Mouse (Mus musculus): ENCODE results near the gene Slc5a6.
"Not testable (repeated sequence)": the region's sequence is repeated elsewhere in the genome, so short reads cannot be mapped to it uniquely, and the experiment has no call there.

Slc5a6 gene

DNA sequence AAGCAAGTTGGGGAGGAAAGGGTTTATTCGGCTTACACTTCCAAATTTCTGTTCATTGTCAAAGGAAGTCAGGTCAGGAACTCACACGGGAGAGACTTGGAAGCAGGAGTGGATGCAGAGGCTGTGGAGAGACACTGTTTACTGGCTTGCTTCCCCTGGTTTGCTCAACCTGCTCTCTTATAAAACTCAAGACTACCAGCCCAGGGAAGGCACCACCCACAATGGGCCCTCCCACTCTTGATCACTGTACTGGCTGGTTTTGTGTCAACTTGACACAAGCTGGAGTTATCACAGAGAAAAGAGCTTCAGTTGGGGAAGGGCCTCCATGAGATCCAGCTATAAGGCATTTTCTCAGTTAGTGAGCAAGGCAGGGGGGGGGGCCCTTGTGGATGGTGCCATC lies 22.3 kb upstream of the Slc5a6 start:
- intact Hi-C loops (cut with DNase I): no loop called here

DNA sequence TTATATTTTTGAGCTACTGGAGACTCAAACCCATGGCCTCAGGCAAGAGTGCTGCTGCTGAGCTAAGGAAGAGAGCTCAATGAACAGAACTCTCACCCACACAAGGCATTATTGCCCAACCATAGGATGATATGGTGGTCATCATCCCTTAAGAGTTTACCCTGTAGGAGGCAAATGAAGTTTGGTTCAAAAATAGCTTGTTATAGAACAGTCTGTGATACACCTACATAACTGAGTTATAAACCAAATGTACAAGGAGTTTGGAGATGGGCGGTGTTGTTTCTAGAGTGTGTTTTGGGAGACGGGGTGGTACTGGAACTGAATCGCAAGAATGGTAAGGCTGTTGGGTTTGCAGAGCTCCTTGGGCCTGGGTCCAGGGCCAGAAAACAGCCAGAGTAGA lies 21.1 kb upstream of the Slc5a6 start:
- intact Hi-C loops (cut with DNase I): no loop called here

DNA sequence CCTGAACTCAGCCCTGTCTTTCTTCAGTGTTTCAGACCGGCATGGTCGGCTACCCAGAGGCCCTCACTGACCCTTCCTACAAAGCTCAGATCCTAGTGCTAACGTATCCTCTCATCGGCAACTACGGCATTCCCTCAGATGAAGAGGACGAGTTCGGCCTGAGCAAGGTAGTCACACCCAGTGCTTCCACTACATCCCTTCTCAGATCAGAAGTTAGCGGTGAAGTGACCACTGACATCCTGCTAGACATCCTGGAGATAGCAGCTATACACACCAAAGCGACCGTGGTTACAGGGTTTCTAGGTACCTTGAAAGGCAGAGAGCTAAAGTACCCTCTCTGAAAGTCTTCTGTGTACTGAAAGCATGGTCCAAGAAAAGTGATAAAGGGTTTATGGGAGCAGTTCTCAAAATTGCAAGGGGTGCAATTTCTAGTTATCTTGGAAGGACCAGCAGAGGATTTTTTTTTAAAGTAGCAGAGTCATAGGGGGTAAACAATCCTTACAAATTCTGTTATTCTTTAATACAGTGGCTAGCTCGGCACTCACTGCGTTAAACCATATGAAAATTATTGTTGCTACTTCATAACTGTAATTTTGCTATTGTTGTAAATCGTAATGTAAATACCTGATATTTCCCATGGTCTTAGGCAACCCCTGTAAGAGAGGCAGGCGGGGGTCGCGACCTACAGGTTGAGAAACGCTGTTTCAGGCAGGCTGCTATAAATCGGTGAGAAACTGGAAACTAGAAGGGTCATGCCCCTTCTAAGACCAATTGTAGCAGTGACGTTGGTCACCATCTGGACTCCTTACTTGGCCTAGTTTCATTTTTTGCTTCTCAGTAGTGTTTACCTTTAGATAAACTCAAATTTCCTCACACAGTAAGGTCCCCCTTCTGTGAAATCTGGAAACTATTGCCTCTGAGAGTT lies 6.8 kb upstream of the Slc5a6 start:
- intact Hi-C loops (cut with DNase I): no loop called here

DNA sequence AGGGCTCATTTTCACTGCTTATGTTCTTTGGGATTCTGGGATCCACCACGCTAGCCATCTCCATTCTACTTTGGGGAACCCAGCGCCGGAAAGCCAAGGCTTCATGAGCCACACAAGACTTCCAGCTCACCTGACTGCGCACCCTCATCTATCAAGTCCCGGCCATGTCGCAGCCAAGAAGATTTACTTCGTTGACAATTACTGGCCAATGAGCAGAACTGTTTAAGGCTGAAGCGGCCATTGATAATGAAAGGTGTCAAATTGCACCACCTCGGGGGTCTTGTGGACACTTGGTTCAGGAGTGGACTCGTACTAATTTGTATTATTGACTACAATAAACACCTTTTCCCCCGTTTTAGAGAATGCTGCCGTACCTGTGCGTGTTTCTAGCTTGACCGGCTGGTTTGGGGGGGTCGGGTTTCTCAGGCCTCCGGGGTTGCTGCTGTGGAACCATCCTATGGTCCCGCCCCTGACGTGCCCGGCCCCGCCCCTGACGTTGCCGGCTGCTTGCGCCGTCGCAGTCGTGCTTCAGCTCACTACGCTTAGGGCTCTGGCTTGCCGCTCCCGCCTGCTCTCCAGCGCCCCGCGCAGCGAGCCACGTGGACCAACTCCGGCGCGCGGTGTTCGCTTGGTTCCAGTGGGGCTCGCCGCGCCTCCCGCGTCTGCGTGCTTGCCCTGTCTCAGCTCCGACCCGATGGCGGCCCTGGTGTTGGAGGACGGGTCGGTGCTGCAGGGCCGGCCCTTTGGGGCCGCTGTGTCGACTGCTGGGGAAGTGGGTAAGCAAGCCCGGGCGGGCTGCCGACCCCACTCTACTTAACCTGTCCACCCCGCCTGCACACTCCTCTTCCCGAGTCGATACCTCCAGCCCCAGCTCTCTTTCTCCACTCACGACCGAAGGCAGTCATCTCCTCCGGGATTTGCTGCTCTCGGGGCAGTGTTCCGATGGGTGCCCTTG lies 5.8 kb upstream of the Slc5a6 start, which contains the start of gene Cad:
Cad (plus strand) TSS at position 520 of the 955 bp plus-strand sequence.
- intact Hi-C loops (cut with DNase I): no loop called here

DNA sequence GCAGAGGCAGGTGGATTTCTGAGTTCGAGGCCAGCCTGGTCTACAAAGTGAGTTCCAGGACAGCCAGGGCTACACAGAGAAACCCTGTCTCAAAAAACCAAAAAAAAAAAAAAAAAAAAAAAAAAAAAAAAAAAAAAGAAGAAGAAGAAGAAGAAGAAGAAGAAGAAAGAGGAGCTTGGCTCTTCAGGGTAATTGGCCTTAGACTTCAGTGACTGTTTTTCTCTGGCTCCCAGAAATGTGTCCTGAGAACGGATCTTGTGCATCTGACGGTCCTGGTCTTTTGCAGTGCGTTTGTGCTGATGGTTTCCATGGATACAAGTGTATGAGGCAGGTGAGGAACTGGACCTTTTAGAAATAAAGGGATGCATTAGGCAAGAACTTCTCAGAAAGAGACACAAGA lies 5.0 kb upstream of the Slc5a6 start:
- intact Hi-C loops (cut with DNase I): not testable (repeated sequence)

DNA sequence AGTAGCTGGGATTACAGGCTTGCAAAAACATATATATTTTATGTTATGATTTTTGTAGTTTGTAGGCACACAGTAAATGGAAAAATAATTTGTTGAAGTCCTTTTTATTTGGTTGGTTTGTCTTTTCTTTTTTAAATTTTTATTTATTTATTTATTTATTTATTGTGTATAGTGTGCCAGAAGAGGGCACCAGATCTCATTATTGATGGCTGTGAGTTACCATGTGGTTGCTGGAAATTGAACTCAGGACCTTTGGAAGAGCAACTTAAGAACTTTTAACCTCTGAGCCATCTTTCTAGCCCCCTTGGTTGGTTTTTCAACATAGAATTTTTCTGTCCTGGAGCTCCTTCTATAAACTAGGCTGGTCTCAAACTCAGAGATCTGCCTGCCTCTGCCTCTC lies 1.7 kb upstream of the Slc5a6 start:
- intact Hi-C loops (cut with DNase I): no loop called here

DNA sequence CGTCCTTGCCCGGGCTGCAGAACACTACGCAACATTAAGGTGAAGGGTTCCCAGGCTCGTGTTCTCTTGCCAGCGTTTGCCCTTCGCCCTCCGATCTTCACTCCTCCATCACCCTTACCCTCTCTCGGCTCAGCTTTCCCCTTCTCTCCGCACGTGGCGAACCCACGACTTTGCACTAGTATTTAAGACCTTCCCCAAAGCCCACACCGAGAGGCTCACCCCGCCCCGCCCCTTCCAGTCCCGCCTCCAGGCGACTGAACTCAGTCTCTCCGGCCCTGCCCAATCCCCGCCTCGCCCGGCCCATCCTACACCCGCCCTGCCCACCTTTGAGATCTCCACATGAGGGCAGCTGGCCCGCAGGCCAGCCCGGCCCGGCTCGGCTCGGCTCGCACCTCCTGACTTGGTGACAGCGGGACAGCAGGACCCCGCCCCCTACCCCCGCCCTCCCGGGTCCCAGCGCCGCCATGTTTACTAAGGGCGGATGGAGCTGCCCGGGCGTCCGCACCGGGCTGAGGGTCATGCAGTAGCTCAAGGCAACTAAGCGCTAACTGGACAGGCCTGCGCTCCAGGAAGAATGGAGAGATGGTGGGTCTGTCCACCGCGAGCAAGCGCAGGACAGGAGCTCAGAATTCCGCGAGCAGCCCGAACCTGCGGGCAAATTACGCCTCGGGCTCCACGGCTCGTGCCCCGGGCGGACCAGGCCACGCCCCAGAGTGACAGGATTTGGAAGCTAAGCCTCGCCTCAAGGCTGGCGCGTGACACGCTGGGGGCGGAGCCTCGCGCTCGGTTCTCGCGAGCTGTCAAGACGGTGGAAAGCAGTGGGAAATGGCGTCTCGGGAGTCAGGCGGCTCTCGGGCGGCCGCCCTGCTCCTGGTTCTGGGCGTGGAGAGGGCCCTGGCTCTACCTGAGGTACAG lies 619 bp downstream of the Slc5a6 start, which contains the start of gene Atraid:
Atraid (plus strand) TSS at position 465 of the 915 bp plus-strand sequence.
- intact Hi-C loops (cut with DNase I): loop anchor here (1.0 kb wide), 1 partner anchor 10 kb away; no protein-coding TSS in a partner anchor

DNA sequence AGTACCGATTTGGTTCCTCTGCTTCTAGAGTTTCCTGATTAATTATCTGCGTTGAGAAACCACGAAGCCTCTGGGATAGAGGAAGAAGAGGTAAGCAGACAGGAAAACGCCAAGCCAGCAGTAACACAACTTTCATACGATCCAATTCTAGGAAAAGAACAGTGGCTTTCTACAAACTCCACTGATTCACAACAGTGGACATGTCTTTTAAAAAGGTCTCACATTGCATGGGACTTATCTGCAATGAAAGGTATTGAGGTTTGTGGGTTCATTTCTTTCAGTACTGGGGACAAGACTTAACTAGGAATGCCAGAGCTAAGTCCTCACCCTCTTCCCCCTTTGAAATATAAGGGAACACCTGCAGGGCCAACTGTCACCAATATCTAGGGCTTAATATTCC lies 1.6 kb downstream of the Slc5a6 start:
- intact Hi-C loops (cut with DNase I): loop anchor here (1.0 kb wide), 1 partner anchor 9 kb away; no protein-coding TSS in a partner anchor

DNA sequence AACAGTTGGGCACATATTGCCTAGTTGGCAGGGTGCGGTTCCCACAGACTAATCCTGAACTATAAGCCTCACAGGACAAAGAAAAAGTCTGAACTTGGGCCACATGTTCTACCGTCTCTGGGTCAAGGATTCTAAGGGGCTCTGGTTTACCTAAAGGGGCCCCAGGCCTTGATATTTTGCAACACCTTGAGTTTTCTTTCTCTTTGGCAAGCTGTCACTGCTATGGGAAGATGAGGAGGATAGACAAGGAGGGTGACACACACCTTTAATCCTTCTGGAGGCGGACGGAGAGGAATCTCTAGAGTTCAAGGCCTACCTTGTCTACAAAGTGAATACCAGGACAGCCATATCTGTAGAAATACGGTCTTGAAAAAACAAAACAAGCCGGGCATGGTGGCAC lies 2.3 kb downstream of the Slc5a6 start:
- intact Hi-C loops (cut with DNase I): no loop called here

DNA sequence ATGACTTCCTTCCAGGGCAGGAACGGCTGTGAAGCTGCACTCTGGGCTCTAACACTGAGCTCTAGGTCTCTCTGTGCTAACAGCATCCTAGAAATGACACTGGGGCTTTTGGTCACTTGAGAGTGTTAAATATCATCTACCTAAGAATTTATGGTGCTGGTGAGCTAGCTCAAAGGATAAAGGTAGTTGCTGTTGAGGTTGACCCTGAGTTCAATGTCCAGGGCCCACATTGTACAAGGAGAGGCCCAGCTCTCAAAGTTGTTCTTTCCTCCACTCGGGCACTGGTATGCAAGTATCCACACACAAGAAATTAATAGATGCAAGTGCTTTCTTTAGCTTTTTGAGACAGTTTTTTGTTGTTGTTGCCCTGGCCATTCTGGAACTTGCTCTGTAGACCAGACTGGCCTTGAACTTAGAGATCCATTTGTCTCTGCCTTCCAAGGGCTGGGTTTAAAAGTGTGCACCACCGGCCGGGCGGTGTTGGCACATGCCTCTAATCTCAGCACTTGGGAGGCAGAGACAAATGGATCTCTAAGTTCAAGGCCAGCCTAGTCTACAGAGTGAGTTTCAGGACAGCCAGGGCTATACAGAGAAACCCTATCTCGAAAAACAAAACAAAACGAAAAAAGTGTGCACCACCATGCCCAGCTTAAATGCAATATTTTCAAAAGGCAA lies 10.4 kb downstream of the Slc5a6 start:
- intact Hi-C loops (cut with DNase I): loop anchor here (1.0 kb wide), 1 partner anchor 9 kb away; no protein-coding TSS in a partner anchor

DNA sequence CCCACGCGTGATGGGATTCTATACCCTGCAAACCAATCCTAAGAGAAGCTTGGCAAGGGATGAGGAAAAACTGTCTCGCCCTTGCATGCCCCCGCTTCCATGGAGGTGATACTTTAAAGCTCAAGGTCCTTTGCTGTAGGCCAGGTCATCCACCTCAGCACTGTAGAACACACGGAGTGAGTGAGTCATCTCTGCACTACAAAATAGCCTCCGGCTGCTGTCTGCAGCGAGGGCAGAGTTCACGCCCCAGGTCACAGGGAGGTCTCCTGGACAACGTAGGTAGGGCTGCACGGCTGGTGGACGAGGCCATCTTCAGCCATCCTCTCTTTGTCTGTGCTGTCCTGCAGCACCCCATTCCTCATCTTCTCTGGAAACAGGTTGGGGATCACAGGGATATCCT lies 12.2 kb downstream of the Slc5a6 start:
- intact Hi-C loops (cut with DNase I): not testable (repeated sequence)

DNA sequence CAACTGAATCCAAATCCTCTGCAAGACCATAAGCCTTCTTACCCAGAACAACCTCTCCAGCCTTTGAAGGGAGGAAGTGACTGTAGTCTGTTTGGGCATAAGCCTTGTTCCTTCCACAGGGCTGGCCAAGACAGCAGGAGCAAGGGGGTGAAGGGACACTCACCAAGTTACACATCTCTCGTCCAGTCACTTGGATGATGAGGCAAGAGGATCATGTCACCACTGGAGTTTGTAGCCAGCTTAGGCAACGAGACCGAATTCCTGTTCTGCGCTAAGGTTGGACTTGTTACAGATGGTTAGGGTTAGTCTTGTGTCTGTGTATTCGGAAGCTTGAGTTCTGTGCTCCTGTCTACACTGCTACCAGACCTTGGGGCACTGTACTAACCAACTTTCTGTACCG lies 14.1 kb downstream of the Slc5a6 start:
- intact Hi-C loops (cut with DNase I): no loop called here

DNA sequence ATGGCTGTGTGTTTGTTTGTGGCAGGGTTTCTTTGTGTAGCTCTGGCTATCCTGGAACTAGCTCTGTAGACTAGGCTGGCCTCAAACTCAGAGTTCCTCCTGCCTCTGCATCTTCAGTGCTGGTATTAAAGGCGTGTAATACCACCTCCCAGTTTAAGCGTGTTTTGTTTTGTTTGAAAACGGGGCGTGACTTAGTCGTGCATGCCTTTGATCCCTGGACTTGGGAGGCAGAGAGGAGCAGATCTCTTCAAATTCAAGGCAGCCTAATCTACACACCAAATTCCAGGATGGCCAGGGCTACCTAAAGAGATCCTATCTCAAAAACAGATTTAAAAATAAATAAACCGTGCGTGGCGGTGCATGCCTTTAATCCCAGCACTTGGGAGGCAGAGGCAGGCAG lies 17.2 kb downstream of the Slc5a6 start:
- intact Hi-C loops (cut with DNase I): no loop called here

DNA sequence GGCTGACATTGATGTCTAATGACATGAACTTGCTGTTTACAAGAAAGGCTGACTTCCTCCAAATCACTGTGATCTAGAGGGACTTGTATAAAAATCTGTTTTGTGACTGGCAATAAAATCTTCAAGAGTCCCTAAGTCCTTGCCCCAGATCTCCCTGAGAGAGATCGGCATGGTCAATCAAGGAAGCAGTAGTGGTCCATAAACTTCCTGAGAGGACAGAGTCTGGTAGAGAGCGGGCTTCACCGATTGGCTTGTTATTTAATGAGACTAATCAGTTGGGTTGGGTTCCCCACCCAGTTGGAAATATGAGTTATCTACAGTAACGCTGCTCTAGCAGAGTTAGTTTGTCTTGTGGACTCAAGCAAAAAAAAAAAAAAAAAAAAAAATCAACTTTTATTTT lies 17.8 kb downstream of the Slc5a6 start:
- intact Hi-C loops (cut with DNase I): no loop called here

DNA sequence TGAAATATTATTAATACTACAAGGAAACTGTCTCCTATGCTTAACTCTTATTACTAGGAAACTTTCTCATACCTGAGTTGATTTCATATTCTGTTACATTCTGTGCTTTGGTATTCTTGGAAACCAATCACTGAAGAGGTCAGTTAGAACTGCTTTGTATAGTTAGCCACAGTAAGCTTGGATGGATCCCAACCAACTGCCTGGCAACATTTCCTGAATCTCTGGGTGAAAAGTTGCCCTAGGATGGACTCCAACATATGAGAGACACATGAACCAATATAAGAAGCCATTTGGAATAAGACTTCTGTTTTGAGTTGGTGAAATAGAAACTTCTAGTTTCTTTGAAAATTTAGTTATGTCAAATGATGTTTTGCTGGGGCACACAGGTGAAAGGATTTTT lies 24.1 kb downstream of the Slc5a6 start:
- intact Hi-C loops (cut with DNase I): no loop called here

DNA sequence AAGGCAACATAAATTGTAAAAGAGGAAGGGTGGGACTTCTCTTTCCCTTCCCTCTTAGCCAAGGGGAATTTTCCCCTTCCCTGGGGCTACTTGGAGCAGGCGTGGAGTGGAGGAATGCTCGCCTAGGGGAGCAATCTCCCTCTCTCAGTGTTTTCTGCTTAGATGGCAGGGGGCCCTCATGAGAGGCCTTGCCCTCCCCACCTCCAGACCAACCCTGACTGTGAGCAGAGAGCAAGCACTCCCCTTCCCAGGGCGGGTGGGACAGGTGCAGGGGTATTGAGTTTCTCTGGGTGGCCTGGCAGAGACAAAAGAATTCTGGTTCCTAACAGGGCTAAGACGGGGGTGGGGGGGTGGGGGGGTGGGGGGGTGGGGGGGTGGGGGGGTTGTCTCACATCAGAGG lies 25.5 kb downstream of the Slc5a6 start:
- intact Hi-C loops (cut with DNase I): no loop called here

DNA sequence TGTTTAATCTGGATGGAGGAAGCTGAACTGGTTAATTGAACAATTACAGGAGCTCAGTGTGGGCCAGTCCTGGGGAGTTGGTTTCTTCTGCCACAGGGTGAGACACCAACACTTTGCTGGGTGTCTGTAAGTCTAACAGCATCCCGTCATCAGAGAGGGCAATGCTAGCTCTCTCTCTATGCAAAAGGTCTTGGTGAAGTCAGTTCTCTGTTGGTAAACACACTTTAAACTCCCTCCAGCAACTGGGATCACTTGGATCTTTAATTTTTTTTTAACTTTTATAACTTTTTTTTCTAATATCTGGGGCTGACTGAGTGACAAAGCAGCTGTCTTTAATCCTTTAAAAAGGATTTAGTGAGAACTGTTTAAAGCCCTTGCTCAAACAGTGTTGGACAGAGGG lies 26.0 kb downstream of the Slc5a6 start:
- intact Hi-C loops (cut with DNase I): no loop called here

DNA sequence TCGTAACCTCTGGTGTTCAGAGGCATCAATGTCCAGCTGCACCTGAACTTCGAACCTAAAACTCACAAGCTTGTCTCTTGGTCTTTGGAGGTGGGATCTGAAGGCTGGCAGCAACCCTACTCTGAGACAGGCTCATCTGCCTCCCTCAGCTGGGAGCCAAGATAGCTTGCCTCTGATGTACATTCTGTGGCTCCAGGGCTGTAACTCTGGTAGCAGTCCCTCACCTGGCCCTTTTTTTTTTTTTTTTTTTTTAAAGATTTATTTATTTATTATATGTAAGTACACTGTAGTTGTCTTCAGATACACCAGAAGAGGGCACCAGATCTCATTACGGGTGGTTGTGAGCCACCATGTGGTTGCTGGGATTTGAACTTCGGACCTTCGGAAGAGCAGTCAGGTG lies 26.9 kb downstream of the Slc5a6 start:
- intact Hi-C loops (cut with DNase I): not testable (repeated sequence)

DNA sequence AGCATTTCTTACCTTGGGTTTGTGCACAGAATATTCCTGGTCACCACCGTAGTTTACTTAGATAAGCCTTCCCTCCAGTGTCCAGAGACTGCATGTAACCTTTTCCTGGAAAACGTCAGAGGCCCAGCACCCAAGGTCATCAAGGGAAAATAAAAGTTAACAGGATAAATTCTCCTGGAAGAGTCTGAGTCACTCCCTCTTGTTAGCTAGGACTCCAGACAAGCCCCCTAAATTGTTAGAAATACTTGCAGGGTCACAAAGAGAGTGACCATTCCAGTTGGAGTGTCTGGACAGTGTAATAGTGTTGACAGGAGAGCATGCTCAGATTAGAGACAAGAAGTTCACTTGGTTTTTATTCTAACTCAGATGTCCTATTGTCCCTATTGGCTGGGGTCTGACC lies 32.8 kb downstream of the Slc5a6 start:
- intact Hi-C loops (cut with DNase I): no loop called here

DNA sequence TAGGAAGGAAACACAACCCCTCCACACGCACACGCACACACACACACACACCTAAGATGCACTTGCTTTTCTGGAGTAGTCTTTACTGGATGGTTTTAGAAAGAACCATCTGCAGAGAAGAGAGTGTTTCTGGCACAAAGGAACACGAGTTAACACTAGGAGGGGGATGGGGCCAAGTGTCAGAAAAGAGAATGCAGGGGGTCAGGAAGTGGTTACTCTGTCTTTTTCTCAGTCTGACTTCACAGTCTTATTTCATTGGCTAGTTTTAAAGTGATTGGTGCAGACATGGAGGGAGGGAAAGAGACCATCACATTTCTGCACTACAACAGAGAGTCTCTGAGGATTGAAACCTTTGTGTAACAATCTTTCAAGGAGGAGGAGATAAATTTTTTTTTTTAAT lies 36.0 kb downstream of the Slc5a6 start:
- intact Hi-C loops (cut with DNase I): no loop called here
